Mouse (Mus musculus): ENCODE measurements around the gene Olfr191.

DNA sequence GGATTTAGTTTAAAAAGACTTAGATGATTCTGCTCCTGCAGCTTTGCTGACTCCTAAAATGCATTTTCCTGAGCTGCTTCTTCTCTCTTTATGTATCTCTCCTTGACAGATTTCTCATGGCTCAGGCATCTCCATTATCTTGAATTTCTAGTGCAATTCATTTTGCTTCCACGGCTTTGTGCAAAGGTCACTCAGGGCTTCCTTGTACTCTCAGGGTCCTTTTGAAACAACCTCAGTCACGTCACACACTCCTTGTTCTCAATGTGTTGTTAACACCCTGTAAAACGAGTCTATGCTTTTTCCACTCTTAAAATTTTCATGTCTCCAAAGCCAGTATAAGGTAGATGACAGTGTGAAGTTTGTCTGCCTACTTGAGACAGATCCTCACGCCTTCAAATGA, 42.0 kb downstream of the Olfr191 start:
- no peak for TF ChIP-seq ZNF384 (IDR thresholded peaks at IDR 0.05; ENCODE audit: low read depth, low read length)
- no peak for TF ChIP-seq CHD2 (IDR thresholded peaks at IDR 0.05; ENCODE audit: low read depth, low read length)
- TF ChIP-seq HCFC1 (IDR thresholded peaks at IDR 0.05; ENCODE audit: borderline replicate concordance, insufficient read depth, low read length), result no peak

Data from ES-E14 (cell line).